Mouse (Mus musculus): ENCODE measurements around the gene Olfr811. TPM values are rescaled to one million over a fixed set of nuclear protein-coding genes. Genes with fewer than 3 reads are reported as not detected.

Gene Olfr811
- not detected in 2 replicates for polyA plus RNA-seq (2012; ENCODE audit: insufficient read depth, low replicate concordance)

DNA sequence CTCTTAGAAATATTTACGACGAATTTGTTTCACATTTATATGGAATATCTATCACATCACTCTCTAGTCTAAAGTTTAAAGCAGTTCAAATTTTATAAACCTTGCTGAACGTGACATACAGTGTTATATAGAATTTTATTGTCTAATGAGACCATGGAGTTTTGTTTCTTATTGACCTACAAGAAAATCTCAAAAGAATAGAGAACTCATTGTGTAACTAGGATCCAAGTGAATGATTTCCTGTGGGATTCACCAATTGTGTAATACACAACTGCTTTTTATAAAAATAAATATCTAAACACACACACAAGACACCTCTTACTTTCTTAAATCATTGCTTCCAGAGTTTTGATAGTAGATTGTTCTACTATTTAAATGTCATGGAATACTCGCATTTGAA lies at the start of gene Olfr811:
TSS of gene Olfr811 (minus strand) at position 101 of the 400 bp plus-strand sequence.
- Histone ChIP-seq H3K4me3 (replicated peaks) (no peak within 1 kb of the TSS), H3K36me3 (replicated peaks; ENCODE audit: low read length) (no peaks in the 10 kb centered on the region), H3K27me3 (replicated peaks) (no peaks in the 10 kb centered on the region), H3K4me1 (no peaks in the 10 kb centered on the region), H3K9me3 (0 out of 2 replicates have a peak, but pooled peaks cover 3% of the 10 kb centered on the region)
- TF ChIP-seq GATA1 (IDR thresholded peaks at IDR 0.05; ENCODE audit: borderline replicate concordance, low read length) (no peak), FLI1 (IDR thresholded peaks at IDR 0.05; ENCODE audit: low read length) (no peak)

GRCm38 (mm10) chr10:129847343-129847742 lies 43.1 kb upstream of the Olfr811 start:
- Histone ChIP-seq H3K4me1 (no peaks in the 10 kb centered on the region), H3K36me3 (replicated peaks; ENCODE audit: low read length) (no peaks in the 10 kb centered on the region), H3K27me3 (replicated peaks) (no peaks in the 10 kb centered on the region), H3K4me3 (replicated peaks) (no peak overlapping the region), H3K9me3 (peaks cover 4% of the 10 kb centered on the region; the same call in 1 of the 2 replicates)
- TF ChIP-seq GATA1 (IDR thresholded peaks at IDR 0.05; ENCODE audit: borderline replicate concordance, low read length) (no peak), FLI1 (IDR thresholded peaks at IDR 0.05; ENCODE audit: low read length) (no peak)

- no peaks in the 10 kb centered on the region for H3K36me3 ChIP-seq (replicated peaks; ENCODE audit: low read length)
- H3K9me3 ChIP-seq = peaks cover 4% of the 10 kb centered on the region; the same call in 1 of the 2 replicates
- no peaks in the 10 kb centered on the region for H3K27me3 ChIP-seq (replicated peaks)
- TF ChIP-seq FLI1 (IDR thresholded peaks at IDR 0.05; ENCODE audit: low read length) (no peak), GATA1 (IDR thresholded peaks at IDR 0.05; ENCODE audit: borderline replicate concordance, low read length) (no peak)
- no peak within 1 kb of the TSS for H3K4me3 ChIP-seq (replicated peaks)
- H3K4me1 ChIP-seq = no peaks in the 10 kb centered on the region
These were observed 41.8 kb upstream of the Olfr811 start, which contains the start of gene Olfr812 for GRCm38 (mm10) chr10:129845994-129846393. Gene Olfr812, minus strand, starts transcription at chr10:129846094.

- H3K27me3 ChIP-seq (replicated peaks) = no peaks in the 10 kb centered on the region
- H3K36me3 ChIP-seq (replicated peaks; ENCODE audit: low read length) = no peaks in the 10 kb centered on the region
- no peaks in the 10 kb centered on the region for H3K4me1 ChIP-seq
- H3K4me3 ChIP-seq (replicated peaks) = no peak within 1 kb of the TSS
- no peak for TF ChIP-seq GATA1 (IDR thresholded peaks at IDR 0.05; ENCODE audit: borderline replicate concordance, low read length)
- no peaks in the 10 kb centered on the region for H3K9me3 ChIP-seq
These were observed 9.4 kb downstream of the Olfr811 start, which contains the start of gene Olfr810 for GRCm38 (mm10) chr10:129794817-129795216. Gene Olfr810, minus strand, starts transcription at chr10:129794917.

DNA sequence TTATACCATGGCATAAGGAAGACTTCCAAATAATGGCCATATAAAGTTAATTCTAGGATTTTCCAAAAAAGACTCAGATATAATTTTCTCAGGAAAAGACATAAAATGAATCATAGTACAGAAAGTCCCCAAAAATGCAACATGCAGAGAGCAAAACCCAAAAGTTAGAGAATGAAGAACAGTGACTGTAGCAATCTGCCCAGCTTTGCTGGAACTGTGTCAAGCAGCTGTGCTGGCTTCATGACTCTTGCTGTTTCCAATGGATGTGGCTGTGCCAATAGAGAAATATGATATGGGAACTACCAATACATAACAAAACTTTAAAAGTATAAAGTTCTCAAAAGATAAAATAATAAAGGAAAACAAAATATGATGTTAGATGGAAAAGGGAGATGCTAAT lies 26.1 kb downstream of the Olfr811 start:
- H3K4me1 ChIP-seq = no peaks in the 10 kb centered on the region
- H3K9me3 ChIP-seq = no peaks in the 10 kb centered on the region
- TF ChIP-seq FLI1 (IDR thresholded peaks at IDR 0.05; ENCODE audit: low read length) = no peak
- TF ChIP-seq GATA1 (IDR thresholded peaks at IDR 0.05; ENCODE audit: borderline replicate concordance, low read length) = no peak
- no peaks in the 10 kb centered on the region for H3K27me3 ChIP-seq (replicated peaks)
- no peak overlapping the region for H3K4me3 ChIP-seq (replicated peaks)
- H3K36me3 ChIP-seq (replicated peaks; ENCODE audit: low read length) = no peaks in the 10 kb centered on the region

- Histone ChIP-seq H3K27me3 (replicated peaks) (no peaks in the 10 kb centered on the region), H3K4me3 (replicated peaks) (no peak within 1 kb of the TSS), H3K9me3 (no peaks in the 10 kb centered on the region), H3K4me1 (no peaks in the 10 kb centered on the region), H3K36me3 (replicated peaks; ENCODE audit: low read length) (no peaks in the 10 kb centered on the region)
- no peak for TF ChIP-seq FLI1 (IDR thresholded peaks at IDR 0.05; ENCODE audit: low read length)
- TF ChIP-seq GATA1 (IDR thresholded peaks at IDR 0.05; ENCODE audit: borderline replicate concordance, low read length) = no peak
These were observed 29.9 kb downstream of the Olfr811 start, which contains the start of gene Olfr809 for GRCm38 (mm10) chr10:129774338-129774737. Gene Olfr809, plus strand, starts transcription at chr10:129774638.

GRCm38 (mm10) chr10:129765182-129765581 lies 39.0 kb downstream of the Olfr811 start, which contains the start of gene Olfr808:
Gene Olfr808, plus strand, starts transcription at chr10:129765482.
- Histone ChIP-seq H3K9me3 (no peaks in the 10 kb centered on the region), H3K27me3 (replicated peaks) (no peaks in the 10 kb centered on the region), H3K36me3 (replicated peaks; ENCODE audit: low read length) (no peaks in the 10 kb centered on the region), H3K4me1 (no peaks in the 10 kb centered on the region), H3K4me3 (replicated peaks) (no peak within 1 kb of the TSS)
- TF ChIP-seq GATA1 (IDR thresholded peaks at IDR 0.05; ENCODE audit: borderline replicate concordance, low read length) = no peak
- no peak for TF ChIP-seq FLI1 (IDR thresholded peaks at IDR 0.05; ENCODE audit: low read length)

GRCm38 (mm10) chr10:129757693-129758092 lies 46.5 kb downstream of the Olfr811 start, which contains the start of gene Olfr807:
Gene Olfr807, minus strand, starts transcription at chr10:129757793.
- no peaks in the 10 kb centered on the region for H3K4me1 ChIP-seq
- no peak within 1 kb of the TSS for H3K4me3 ChIP-seq (replicated peaks)
- H3K9me3 ChIP-seq = no peaks in the 10 kb centered on the region
- no peaks in the 10 kb centered on the region for H3K27me3 ChIP-seq (replicated peaks)
- TF ChIP-seq FLI1 (IDR thresholded peaks at IDR 0.05; ENCODE audit: low read length) (no peak), GATA1 (IDR thresholded peaks at IDR 0.05; ENCODE audit: borderline replicate concordance, low read length) (no peak)
- no peaks in the 10 kb centered on the region for H3K36me3 ChIP-seq (replicated peaks; ENCODE audit: low read length)

Other genes starting within 250 kb of the Olfr811 start
- not detected in 2 replicates for gene Olfr794, start 236.7 kb downstream of the Olfr811 start, polyA plus RNA-seq (2012; ENCODE audit: insufficient read depth, low replicate concordance)
- gene Olfr796, start 191.8 kb downstream of the Olfr811 start, polyA plus RNA-seq (2012; ENCODE audit: insufficient read depth, low replicate concordance) = not detected in 2 replicates
- gene Olfr798, start 176.5 kb downstream of the Olfr811 start, polyA plus RNA-seq (2012; ENCODE audit: insufficient read depth, low replicate concordance) = 0.76 TPM in 1 of 2 replicates, not detected in the other
- gene Olfr799, start 166.9 kb downstream of the Olfr811 start, polyA plus RNA-seq (2012; ENCODE audit: insufficient read depth, low replicate concordance) = not detected in 2 replicates
- gene Olfr800, start 146.7 kb downstream of the Olfr811 start, polyA plus RNA-seq (2012; ENCODE audit: insufficient read depth, low replicate concordance) = not detected in 2 replicates
- not detected in 2 replicates for gene Olfr801, start 130.5 kb downstream of the Olfr811 start, polyA plus RNA-seq (2012; ENCODE audit: insufficient read depth, low replicate concordance)
- gene Olfr802, start 116.2 kb downstream of the Olfr811 start, polyA plus RNA-seq (2012; ENCODE audit: insufficient read depth, low replicate concordance) = not detected in 2 replicates
- gene Olfr803, start 110.1 kb downstream of the Olfr811 start, polyA plus RNA-seq (2012; ENCODE audit: insufficient read depth, low replicate concordance) = 8.7 TPM in 1 of 2 replicates, not detected in the other
- gene Olfr804, start 101.2 kb downstream of the Olfr811 start, polyA plus RNA-seq (2012; ENCODE audit: insufficient read depth, low replicate concordance) = not detected in 2 replicates
- gene Olfr805, start 75.0 kb downstream of the Olfr811 start, polyA plus RNA-seq (2012; ENCODE audit: insufficient read depth, low replicate concordance) = not detected in 2 replicates
- gene Olfr806, start 62.5 kb downstream of the Olfr811 start, polyA plus RNA-seq (2012; ENCODE audit: insufficient read depth, low replicate concordance) = not detected in 2 replicates
- gene Olfr807, start 46.6 kb downstream of the Olfr811 start, polyA plus RNA-seq (2012; ENCODE audit: insufficient read depth, low replicate concordance) = not detected in 2 replicates
- gene Olfr808, start 38.9 kb downstream of the Olfr811 start, polyA plus RNA-seq (2012; ENCODE audit: insufficient read depth, low replicate concordance) = not detected in 2 replicates
- 0.07 TPM in 1 of 2 replicates, not detected in the other for gene Olfr809, start 29.8 kb downstream of the Olfr811 start, polyA plus RNA-seq (2012; ENCODE audit: insufficient read depth, low replicate concordance)
- not detected in 2 replicates for gene Olfr810, start 9.5 kb downstream of the Olfr811 start, polyA plus RNA-seq (2012; ENCODE audit: insufficient read depth, low replicate concordance)
- gene Olfr812, start 41.7 kb upstream of the Olfr811 start, polyA plus RNA-seq (2012; ENCODE audit: insufficient read depth, low replicate concordance) = not detected in 2 replicates
- gene Olfr813, start 51.0 kb upstream of the Olfr811 start, polyA plus RNA-seq (2012; ENCODE audit: insufficient read depth, low replicate concordance) = not detected in 2 replicates
- gene Olfr814, start 75.5 kb upstream of the Olfr811 start, polyA plus RNA-seq (2012; ENCODE audit: insufficient read depth, low replicate concordance) = 0.03 TPM in 1 of 2 replicates, not detected in the other
- gene Olfr815, start 101.5 kb upstream of the Olfr811 start, polyA plus RNA-seq (2012; ENCODE audit: insufficient read depth, low replicate concordance) = not detected in 2 replicates
- not detected in 2 replicates for gene Olfr816, start 111.2 kb upstream of the Olfr811 start, polyA plus RNA-seq (2012; ENCODE audit: insufficient read depth, low replicate concordance)
- not detected in 2 replicates for gene Olfr818, start 144.7 kb upstream of the Olfr811 start, polyA plus RNA-seq (2012; ENCODE audit: insufficient read depth, low replicate concordance)
- gene Olfr819, start 162.9 kb upstream of the Olfr811 start, polyA plus RNA-seq (2012; ENCODE audit: insufficient read depth, low replicate concordance) = not detected in 2 replicates
- not detected in 2 replicates for gene Olfr247, start 171.7 kb upstream of the Olfr811 start, polyA plus RNA-seq (2012; ENCODE audit: insufficient read depth, low replicate concordance)
- gene Gm10310, start 180.7 kb upstream of the Olfr811 start, polyA plus RNA-seq (2012; ENCODE audit: insufficient read depth, low replicate concordance) = not detected in 2 replicates
- not detected in 2 replicates for gene Olfr820, start 208.2 kb upstream of the Olfr811 start, polyA plus RNA-seq (2012; ENCODE audit: insufficient read depth, low replicate concordance)
- not detected in 2 replicates for gene Olfr821, start 226.0 kb upstream of the Olfr811 start, polyA plus RNA-seq (2012; ENCODE audit: insufficient read depth, low replicate concordance)